Mouse (Mus musculus) urinary bladder, postnatal 25 days (tissue): Measurements from ENCODE around the gene Ptgdr2.

Source experiments
- DNase-seq: peaks from one replicate; pipeline ENCODE4 v3.0.0; 2022; ENCODE audit warnings: low spot score

Gene Ptgdr2

DNA sequence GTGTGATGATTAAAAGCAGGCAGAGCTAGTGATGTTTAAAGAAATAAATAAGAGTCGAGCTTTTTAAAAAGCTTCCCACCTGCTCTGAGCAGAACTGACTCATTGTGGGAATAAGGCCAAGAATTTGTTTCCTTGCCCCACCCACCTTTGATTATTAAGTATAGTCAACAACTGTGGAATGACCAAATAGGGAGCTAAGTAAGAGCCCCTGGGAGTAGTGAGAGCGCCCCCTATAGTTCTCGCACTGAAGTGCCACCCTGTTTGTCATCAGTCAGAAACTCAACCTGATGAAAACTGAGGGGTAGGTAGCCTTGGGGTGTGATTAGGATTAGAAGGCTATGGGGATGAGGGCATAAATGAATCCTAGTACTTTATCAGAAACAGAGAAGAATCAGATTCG is 39.4 kb downstream of the Ptgdr2 start:
- DNase-seq = peak; percentile 53

- DNase-seq = peak; percentile 72
These were observed 42.5 kb downstream of the Ptgdr2 start for GRCm38 (mm10) chr19:10979184-10980168.

- no peak for DNase-seq
These were observed 43.2 kb downstream of the Ptgdr2 start for GRCm38 (mm10) chr19:10980210-10980609.

- peak; percentile 49 for DNase-seq
These were observed 46.2 kb downstream of the Ptgdr2 start for GRCm38 (mm10) chr19:10983146-10983545.

DNA sequence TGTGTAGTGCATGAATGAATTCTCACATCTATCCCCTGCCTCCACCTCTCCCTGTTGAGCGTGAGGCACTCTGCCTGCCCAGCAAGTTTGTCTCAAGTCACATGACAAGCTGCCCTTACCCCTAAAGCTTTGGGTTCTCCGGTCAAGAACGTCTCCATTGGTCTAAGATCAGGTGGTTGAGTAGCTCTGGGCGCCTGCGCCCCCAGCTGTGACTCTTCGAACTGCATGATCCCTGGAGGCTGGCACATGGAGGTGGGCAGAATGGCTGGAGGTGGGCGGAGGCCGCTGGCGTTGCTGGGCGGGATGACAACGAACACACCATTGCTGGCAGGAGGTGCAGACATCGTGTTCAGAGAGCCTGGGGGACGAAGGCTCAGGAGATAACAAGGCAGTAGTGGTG is 47.6 kb downstream of the Ptgdr2 start:
- DNase-seq = no peak

- DNase-seq = no peak
These were observed 48.9 kb downstream of the Ptgdr2 start for GRCm38 (mm10) chr19:10985889-10986288.

GRCm38 (mm10) chr19:10988563-10988962 is 51.6 kb downstream of the Ptgdr2 start:
- no peak for DNase-seq

GRCm38 (mm10) chr19:10990751-10991150 is 53.8 kb downstream of the Ptgdr2 start:
- DNase-seq = no peak

GRCm38 (mm10) chr19:10991911-10992310 is 55.0 kb downstream of the Ptgdr2 start:
- DNase-seq = no peak
